Mouse (Mus musculus) B cell, adult 2 months (primary cell): Measurements from ENCODE around the gene Sirpb1a.
"Not testable (repeated sequence)": the region's sequence is repeated elsewhere in the genome, so short reads cannot be mapped to it uniquely, and the experiment has no call there.

Source experiments
- DNase-seq, 2 experiments: peaks; one replicate each; pipeline ENCODE4 v3.0.0; 2022

Sirpb1a gene

DNA sequence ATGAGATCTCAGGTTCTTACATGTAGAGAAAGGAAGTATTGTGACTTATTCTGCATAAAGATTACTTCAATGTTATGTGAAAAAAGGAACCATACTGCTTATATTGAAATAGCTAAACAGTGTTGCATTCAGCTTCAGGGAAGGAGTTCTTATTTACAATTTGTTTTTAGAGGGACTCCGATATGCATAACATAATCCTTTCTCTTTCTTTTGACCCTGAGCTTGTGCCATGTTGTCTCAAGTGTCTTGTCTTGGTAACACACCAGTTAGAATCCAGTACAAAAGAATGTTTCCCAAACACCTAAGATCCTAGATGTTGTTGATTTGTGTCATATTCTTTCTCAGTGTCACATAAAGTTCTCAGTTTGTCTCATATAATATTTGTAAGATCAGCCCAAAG, at the start of gene Sirpb1a:
Sirpb1a (minus strand) TSS at position 74 of the 400 bp plus-strand sequence.
- not testable (repeated sequence) for DNase-seq

DNA sequence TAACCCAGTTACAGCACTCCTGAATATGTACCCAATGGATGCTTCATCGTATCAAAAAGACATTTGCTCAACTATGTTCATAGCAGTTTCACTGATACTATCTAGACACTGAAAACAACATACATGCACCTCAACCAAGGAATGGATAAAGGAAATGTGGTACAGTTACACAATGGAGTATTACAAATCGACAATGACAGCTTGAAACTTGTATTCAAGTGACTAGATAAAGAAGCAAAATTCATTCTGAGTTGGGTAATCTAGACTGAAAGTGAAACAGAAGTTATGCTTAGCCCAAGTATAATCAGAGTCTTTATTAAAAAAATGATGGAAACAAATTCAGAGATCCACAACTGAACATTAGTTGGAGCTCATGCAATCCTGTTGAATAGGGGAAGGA, 48.5 kb upstream of the Sirpb1a start:
- DNase-seq: not testable (repeated sequence)

DNA sequence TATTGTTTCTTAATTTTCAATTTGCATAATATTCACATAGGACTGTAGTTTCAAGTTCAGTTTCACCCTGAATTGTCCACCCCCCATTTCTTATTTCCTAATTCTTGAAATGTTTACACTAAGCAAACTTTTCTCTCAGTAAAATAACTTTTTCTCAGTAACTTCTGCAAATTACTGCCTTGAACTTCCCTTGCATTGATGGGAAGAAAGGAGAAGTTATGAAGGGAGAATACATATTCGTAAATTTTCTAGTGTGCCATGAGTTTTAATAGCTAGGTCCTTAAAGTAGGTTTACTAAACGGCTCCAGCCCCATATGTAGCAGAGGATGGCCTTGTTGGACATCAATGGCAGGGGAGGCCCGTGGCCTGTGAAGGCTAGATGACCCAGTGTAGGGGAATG, 43.8 kb upstream of the Sirpb1a start:
- not testable (repeated sequence) for DNase-seq

DNA sequence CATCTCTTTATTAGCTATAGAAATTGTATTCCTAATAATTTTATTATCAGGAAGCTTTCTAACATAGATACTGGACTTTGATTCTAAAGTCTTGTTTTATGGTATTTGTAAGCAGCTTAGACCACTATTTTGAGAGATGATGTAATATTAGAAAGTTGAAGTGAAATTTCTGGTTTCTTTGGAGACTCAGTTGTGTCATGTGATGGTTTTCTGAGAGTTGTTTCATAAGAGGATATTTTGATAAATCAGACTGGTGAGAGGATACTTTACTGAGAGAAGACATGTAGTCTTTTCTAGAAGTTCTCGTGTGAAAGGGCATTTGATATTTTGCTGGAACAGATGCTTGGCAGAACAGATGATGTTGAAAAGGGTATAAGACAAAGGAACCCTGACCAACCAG, 17.6 kb upstream of the Sirpb1a start:
- DNase-seq: not testable (repeated sequence)

DNA sequence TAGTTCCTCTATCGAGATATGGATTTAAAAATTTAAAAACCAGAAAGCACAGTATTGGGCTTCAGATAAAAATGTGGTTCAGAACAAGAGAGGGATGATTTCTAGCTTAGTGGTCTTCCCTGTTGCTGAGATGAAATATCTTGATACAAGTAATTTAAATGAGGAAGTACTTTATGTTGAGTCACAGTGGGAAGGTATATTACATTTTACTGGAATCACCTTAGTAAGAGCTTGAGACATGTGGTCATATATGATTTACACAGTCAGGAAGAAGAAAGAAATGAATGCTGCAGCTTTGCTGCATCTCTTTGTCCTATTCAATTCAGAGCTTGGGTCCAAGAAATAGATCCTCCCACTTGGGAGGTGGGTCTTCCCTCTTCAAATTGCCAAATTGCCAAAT, 13.5 kb upstream of the Sirpb1a start:
- not testable (repeated sequence) for DNase-seq

DNA sequence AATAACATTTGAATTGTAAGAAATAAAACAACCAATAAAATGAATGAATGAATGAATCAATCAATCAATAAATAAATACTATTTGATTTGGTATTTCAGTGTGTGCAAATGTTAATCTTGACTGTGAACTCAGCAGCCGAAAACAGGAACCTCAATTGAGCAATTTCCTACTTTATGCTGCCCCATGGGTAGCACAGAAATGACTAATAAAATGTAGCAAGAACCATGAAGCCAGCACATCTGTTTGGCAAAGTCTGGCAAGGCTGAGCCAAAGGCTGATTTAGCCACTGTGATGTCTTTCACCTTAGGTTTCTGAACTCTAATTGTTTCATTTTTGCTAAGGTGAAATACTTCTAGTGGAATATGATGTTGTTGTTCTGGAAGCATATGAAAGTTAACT, 1.6 kb upstream of the Sirpb1a start:
- DNase-seq: no peak

DNA sequence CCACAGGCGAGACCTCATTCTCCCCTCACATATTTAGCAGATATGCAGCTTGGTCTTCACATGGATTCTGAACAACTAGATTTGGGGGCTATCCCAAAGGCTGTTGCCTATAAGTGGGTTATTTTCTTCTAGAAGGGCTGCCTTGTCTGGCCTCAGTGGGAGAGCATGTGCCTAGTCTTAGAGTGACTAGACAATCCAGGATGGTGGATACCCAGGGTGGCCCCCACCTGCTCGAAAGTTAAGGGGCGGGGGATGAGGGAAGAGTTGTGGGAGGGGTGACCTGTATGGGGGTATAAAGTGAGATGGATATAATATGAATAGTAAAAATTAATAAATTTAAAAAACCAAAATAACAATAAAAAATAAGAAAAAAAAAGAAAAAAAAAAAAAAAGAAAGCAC, 70.6 kb downstream of the Sirpb1a start:
- not testable (repeated sequence) for DNase-seq

DNA sequence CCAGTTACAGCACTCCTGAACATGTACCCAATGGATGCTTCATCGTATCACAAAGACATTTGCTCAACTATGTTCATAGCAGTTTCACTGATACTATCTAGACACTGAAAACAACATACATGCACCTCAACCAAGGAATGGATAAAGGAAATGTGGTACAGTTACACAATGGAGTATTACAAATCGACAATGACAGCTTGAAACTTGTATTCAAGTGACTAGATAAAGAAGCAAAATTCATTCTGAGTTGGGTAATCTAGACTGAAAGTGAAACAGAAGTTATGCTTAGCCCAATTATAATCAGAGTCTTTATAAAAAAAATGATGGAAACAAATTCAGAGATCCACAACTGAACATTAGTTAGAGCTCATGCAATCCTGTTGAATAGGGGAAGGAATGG, 76.0 kb downstream of the Sirpb1a start:
- DNase-seq: not testable (repeated sequence)

DNA sequence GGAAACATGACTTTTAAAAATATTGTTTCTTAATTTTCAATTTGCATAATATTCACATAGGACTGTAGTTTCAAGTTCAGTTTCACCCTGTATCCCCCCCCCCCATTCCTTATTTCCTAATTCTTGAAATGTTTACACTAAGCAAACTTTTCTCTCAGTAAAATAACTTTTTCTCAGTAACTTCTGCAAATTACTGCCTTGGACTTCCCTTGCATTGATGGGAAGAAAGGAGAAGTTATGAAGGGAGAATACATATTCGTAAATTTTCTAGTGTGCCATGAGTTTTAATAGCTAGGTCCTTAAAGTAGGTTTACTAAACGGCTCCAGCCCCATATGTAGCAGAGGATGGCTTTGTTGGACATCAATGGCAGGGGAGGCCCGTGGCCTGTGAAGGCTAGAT, 80.7 kb downstream of the Sirpb1a start:
- DNase-seq: not testable (repeated sequence)

DNA sequence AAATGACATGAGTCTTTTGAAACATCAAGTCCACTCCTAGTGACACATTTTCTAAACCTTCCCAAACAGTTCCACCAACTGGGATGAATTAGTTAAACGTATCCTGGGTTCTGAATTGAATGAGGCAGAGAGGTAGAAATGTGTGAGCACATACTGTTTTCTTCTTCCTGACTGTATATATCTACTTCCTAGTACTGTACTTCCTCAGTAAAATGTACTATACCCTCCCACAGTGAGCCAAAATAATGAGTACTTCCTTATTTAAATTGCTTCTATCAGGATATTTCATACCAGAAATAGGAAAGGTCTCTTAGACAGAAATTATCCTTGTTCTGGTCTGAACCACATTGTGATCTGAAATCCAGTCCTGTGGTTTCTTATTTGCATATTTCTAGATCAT, 86.0 kb downstream of the Sirpb1a start:
- DNase-seq: no peak

DNA sequence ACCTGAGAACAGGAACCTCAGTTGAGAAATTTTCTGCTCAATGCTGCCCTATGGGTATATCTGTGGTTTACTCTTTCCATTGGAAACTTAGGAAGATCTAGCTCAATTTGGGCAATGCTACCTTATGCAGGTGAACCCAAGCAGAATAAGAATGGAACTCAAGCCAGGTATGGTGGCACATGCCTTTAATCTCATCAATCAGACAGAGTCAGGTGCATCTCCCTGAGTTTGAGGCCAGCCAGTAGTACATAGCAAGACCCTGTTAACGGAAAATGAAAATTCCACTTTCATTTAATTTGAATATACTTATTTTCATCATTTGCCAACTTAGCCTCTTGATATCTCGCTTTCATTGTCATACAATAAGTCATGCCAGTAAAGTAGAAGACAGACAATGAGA, 92.1 kb downstream of the Sirpb1a start:
- no peak for DNase-seq

DNA sequence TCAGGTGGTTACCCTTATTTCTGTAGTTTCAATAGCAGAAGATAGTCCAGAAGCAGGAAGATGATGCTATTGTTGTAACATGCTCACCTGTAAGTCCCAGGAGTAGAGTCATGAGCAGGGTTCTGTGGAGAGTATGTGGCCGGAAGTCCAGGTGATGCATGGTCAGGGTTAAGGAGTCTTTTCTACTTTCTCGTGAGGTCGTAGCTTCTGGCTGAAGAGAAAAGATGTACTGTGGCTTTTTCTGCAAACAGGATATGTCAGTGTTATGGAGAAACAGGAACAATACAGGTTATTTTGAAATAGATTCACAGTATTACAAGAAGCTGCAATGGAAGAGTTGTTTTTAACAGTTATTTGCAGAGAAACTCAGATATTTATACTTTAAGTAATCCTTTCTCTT, 94.3 kb downstream of the Sirpb1a start, which contains the start of gene Gm9733:
Gm9733 (minus strand) TSS at position 240 of the 400 bp plus-strand sequence.
- no peak for DNase-seq

DNA sequence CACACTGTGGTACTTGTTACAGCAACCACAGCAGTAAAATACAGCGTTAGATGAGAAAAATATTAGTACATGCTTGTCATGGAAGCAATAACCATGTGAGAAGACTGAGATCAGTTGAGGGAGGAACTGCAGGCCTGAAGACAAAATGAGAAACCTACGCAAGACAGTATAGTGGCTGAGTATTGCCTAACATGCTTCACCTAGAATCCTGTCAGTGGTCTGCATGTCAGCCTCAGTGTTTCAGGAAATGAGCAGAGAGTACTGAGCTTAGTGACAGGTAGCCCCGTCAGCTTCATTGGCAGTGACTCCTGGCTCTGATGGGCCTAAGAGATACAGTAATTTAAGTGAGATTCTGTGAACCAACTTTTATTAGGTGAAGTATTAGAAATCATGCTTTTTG, 94.8 kb downstream of the Sirpb1a start:
- no peak for DNase-seq

DNA sequence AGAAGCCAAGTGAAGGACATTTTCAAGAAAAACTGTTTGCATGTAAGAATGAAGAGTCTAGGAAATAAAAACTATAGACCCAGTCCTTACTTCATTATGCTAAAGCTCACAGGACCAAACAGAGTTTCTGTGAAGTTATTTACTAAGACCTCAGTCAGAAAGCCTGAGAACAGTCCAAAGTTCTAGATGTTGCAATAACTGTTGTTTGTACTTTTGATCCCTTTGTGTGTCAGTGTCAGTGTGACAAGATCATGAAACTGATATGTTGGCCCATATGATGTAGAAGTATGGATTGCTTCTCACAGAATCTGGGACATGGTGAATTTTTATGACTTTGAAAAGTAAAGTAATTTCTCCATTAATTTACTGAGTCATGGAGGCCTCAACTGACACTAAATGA, 96.8 kb downstream of the Sirpb1a start:
- DNase-seq: no peak
